Mouse (Mus musculus) embryonic fibroblast, embryonic 13.5 days (primary cell): ENCODE data around the gene Slc12a5. TPM values are rescaled to one million over a fixed set of nuclear protein-coding genes. Genes with fewer than 3 reads are reported as not detected.

Source experiments
- H3K27ac ChIP-seq: 2 replicates; pipeline ENCODE4 v1.5.1; 2012; ENCODE audit warnings: low read length, control low read depth, inconsistent platforms; ENCODE audit not compliant: insufficient read depth
- H3K4me1 ChIP-seq: 2 replicates; pipeline ENCODE4 v1.6.1; 2011; ENCODE audit warnings: low read length; ENCODE audit not compliant: control insufficient read depth, insufficient read depth
- H3K4me3 ChIP-seq: 2 replicates; pipeline ENCODE4 v1.5.1; 2011; ENCODE audit warnings: mild to moderate bottlenecking, control low read depth, low read length; ENCODE audit not compliant: insufficient read depth
- CTCF ChIP-seq: IDR thresholded peaks from 2 replicates; pipeline ENCODE4 v1.5.1; 2011; ENCODE audit warnings: mild to moderate bottlenecking, control low read depth, low read length, moderate library complexity, borderline replicate concordance; ENCODE audit not compliant: insufficient read depth
- POLR2A ChIP-seq: IDR thresholded peaks from 2 replicates; pipeline ENCODE4 v1.6.1; 2011; ENCODE audit warnings: low read depth, mild to moderate bottlenecking, control low read depth, low read length, moderate library complexity
- polyA plus RNA-seq: library from polyadenylated mRNA; stranded (reverse); fragments of >200 nt; gene quantifications from 2 replicates; pipeline ENCODE4 v1.2.4, GENCODE M21; 2011; ENCODE audit warnings: low read depth; ENCODE audit not compliant: missing spikeins, insufficient read length

The Slc12a5 gene
- polyA plus RNA-seq, 1 experiment: 1.4 TPM

- no peak overlapping the region for H3K4me3 ChIP-seq
- no peaks in the 10 kb centered on the region for H3K4me1 ChIP-seq
- H3K27ac ChIP-seq: no peak overlapping the region
- TF ChIP-seq POLR2A (no peak), CTCF (no peak)
Measured at GRCm38 (mm10) chr2:164942692-164943290, 17.8 kb upstream of the Slc12a5 start.

DNA sequence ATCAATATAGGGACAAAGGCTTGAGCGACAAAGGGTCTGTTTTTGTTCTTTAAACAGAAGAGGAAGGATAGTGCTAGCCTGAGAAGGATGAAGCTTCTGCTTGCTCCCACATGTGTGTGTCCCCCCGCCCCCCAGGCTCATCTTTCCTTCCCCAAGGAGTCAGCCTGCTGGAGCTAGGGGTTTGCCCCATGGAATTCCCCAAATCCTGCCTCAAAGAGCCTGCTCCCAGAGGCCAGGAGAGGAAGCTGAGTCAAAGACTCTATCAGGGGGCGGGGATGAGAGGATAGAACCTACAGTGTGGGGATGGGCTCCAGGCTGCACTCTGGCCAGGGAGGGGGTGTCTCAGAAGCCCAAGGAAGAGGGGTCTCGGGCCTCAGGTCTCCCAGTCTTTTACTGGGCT lies 13.1 kb upstream of the Slc12a5 start:
- no peak overlapping the region for H3K4me3 ChIP-seq
- TF ChIP-seq POLR2A: no peak
- H3K27ac ChIP-seq: no peak overlapping the region
- no peaks in the 10 kb centered on the region for H3K4me1 ChIP-seq

GRCm38 (mm10) chr2:164947930-164948329 lies 12.7 kb upstream of the Slc12a5 start:
- no peaks in the 10 kb centered on the region for H3K4me1 ChIP-seq
- H3K27ac ChIP-seq: no peak overlapping the region
- H3K4me3 ChIP-seq: no peak overlapping the region
- TF ChIP-seq CTCF (no peak), POLR2A (no peak)

DNA sequence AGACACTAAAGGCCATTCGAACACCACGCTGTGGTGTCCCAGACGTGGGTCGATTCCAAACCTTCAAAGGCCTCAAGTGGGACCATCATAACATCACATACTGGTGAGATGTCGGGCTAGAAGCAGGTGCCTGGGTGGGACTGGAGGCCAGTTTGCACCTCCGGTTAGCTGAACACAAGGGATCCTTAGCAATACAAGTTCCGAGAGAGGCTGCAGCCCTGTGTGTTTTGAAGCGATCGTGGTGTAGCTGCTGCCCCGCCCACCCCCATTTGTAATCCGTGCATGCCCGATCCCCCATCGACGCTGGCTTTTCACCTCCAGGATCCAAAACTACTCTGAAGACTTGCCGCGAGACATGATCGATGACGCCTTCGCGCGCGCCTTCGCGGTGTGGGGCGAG lies 11.6 kb upstream of the Slc12a5 start:
- Histone ChIP-seq H3K27ac (no peak overlapping the region), H3K4me1 (no peaks in the 10 kb centered on the region), H3K4me3 (no peak overlapping the region)
- TF ChIP-seq CTCF (no peak), POLR2A (no peak)

DNA sequence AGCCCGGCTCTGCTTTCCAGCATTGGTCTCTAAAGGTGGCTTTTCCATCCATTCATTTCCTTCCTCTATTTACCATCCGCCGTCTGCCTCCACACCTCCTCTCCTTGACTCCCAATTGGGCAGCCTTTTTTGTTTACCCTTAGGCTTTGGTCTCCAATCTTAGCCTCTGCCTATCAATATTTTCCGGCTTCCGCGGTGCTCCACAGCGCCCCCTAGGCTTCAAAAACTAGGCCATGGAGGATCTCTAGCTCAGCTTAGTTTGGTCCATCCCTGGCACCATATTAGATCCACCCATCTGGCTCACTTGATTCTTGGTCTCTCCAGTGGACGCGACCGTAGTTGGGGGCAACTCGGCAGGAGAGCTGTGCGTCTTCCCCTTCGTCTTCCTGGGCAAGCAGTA lies 10.1 kb upstream of the Slc12a5 start:
- no peak for TF ChIP-seq POLR2A
- TF ChIP-seq CTCF: no peak
- Histone ChIP-seq H3K4me1 (no peaks in the 10 kb centered on the region), H3K27ac (no peak overlapping the region), H3K4me3 (no peak overlapping the region)

GRCm38 (mm10) chr2:164951745-164952144 lies 8.9 kb upstream of the Slc12a5 start:
- no peak overlapping the region for H3K27ac ChIP-seq
- TF ChIP-seq POLR2A: no peak
- 0 out of 2 replicates have a peak, but pooled peaks have one; percentile 7 for TF ChIP-seq CTCF
- H3K4me1 ChIP-seq: no peaks in the 10 kb centered on the region
- no peak overlapping the region for H3K4me3 ChIP-seq

GRCm38 (mm10) chr2:164952448-164952847 lies 8.2 kb upstream of the Slc12a5 start:
- no peaks in the 10 kb centered on the region for H3K4me1 ChIP-seq

DNA sequence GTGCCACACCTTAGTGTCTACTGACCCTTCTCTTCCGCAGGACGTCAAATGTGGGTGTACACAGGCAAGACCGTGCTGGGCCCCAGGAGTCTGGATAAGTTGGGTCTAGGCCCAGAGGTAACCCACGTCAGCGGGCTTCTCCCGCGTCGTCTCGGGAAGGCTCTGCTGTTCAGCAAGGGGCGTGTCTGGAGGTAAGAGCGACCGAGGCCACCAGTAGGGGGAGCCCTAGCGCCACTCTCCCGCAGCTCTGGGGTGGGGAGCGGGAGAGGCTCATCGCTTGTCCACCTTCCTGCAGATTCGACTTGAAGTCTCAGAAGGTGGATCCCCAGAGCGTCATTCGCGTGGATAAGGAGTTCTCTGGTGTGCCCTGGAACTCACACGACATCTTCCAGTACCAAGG lies 7.4 kb upstream of the Slc12a5 start:
- TF ChIP-seq POLR2A: no peak
- peak; percentile 82 for TF ChIP-seq CTCF
- H3K27ac ChIP-seq: no peak overlapping the region
- no peak overlapping the region for H3K4me3 ChIP-seq
- no peaks in the 10 kb centered on the region for H3K4me1 ChIP-seq

More at GRCm38 (mm10) chr2:164952448-164952847, 8.2 kb upstream of the Slc12a5 start:
- H3K27ac ChIP-seq: no peak overlapping the region
- TF ChIP-seq POLR2A: no peak
- no peak for TF ChIP-seq CTCF
- no peak overlapping the region for H3K4me3 ChIP-seq

DNA sequence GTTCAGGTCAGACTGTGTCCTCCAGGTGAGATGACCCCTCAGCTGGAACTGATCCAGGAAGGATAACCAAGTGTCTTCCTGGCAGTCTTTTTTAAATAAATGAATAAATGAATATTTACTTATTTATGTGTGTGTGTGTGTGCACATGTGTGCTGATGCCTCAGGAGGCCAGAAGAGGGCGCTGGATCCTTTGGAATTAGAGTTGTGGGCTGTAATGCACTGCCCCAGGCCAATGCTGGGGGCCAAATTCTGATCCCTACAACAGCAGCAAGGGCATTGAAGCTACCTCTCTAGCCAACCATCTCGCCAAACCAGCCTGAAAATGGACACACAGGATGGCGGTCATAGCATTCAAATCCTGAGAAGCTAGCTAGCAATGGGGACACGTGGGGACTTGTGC lies 4.9 kb upstream of the Slc12a5 start:
- no peak for TF ChIP-seq POLR2A
- no peak for TF ChIP-seq CTCF
- H3K4me3 ChIP-seq: no peak overlapping the region
- H3K27ac ChIP-seq: no peak overlapping the region
- no peaks in the 10 kb centered on the region for H3K4me1 ChIP-seq

DNA sequence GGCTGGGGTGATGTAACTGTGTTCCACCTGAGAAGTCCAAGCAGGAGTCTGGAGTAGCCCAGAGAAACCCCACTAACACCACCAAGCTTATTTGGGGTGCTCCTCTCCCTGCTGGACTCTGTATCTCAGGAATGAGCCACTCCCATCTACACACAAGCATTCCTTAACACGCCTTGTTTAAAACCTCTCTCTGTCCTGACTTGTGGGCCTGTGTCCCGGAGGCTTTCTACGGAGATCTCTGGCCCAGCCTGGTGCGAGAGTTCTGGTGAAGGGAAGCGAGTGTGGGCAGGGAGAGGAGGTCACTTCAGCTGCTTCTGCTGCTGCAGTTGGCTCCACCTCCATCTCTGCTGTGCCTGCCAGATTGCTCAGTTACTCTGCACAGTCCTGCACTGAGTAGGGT lies 4.4 kb upstream of the Slc12a5 start:
- H3K4me3 ChIP-seq: no peak overlapping the region
- no peaks in the 10 kb centered on the region for H3K4me1 ChIP-seq
- no peak for TF ChIP-seq CTCF
- no peak for TF ChIP-seq POLR2A

More for the DNA sequence above, 4.4 kb upstream of the Slc12a5 start:
- H3K27ac ChIP-seq: no peak overlapping the region
